Mouse (Mus musculus) thymus, postnatal 14 days (tissue): Measurements from ENCODE around the gene Cul4b.
"Not testable (repeated sequence)": the region's sequence is repeated elsewhere in the genome, so short reads cannot be mapped to it uniquely, and the experiment has no call there.

ENCODE experiments used
- DNase-seq: peaks from one replicate; pipeline ENCODE4 v3.0.0; 2021

Cul4b gene

DNA sequence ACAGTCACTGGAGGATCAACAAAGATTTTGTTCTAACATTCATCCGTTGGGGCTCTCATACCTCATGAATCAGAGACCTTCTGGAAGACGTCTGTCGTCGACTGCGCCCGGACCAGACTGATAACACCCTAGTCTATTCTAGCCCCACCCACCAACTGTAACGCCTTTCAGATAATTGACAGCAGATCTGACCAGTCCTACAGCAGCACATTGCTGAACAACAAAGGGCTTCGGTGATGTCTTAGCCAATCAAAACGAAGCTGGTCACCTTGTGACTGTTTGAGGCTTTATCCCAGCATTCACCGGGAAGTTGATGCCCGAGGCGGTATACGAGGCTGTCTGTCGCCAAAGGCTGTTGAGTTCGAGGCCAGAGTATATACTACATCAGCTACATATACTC, at the start of gene Cul4b:
TSS of gene Cul4b (minus strand) at position 119 of the 400 bp plus-strand sequence.
- DNase-seq, result no peak

GRCm38 (mm10) chrX:38600995-38601369, 25.0 kb upstream of the Cul4b start:
- peak; percentile 25 for DNase-seq

GRCm38 (mm10) chrX:38600177-38600994, 24.4 kb upstream of the Cul4b start, which contains the start of gene Mcts1:
Gene Mcts1, plus strand, starts transcription at chrX:38600578.
- peak; percentile 71 for DNase-seq

GRCm38 (mm10) chrX:38593180-38593889, 17.3 kb upstream of the Cul4b start:
- DNase-seq, result no peak

DNA sequence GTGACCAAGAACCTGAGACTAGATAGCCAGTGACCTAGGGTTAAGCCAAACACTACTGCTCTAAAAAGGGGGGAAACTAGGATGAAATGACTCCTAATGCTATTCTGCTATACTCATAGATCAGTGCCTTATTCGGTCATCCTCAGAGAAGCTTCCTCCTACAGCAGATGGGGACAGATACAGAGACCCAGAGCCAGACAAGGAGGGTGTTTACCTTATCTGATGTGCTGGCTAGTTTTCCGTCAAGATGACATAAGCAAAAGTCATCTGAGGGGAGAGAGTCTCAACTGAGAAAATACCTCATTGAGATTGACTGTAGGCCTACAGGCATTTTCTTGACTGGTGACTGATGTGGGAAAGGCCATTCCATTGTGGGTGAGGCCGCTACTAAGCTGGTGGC, 15.8 kb upstream of the Cul4b start:
- no peak for DNase-seq

DNA sequence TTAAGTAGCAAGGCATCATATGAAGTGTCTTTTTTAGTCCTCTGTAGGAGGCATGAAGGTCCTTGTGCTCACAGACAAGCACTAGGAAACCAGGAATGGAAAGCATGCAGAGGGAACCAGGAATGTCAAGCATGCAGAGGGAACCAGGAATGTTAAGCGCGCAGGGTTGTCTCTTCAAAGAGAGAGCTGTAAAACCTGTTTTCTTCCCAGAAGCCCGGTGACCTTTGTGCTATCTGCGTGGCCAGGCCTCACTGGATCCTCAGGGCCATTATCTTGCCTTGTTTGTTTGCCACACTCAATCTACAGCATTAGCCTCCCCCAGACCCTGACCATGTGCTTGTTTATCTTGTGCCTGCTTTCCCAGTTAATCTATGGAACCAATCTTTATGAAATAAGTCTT, 13.8 kb upstream of the Cul4b start:
- no peak for DNase-seq

GRCm38 (mm10) chrX:38583261-38583660, 7.3 kb upstream of the Cul4b start:
- DNase-seq, result no peak

GRCm38 (mm10) chrX:38581140-38581539, 5.1 kb upstream of the Cul4b start:
- no peak for DNase-seq

- DNase-seq, result no peak
Observed at GRCm38 (mm10) chrX:38566521-38567205, 9.3 kb downstream of the Cul4b start.

- no peak for DNase-seq
Observed at GRCm38 (mm10) chrX:38565176-38565542, 10.8 kb downstream of the Cul4b start.

DNA sequence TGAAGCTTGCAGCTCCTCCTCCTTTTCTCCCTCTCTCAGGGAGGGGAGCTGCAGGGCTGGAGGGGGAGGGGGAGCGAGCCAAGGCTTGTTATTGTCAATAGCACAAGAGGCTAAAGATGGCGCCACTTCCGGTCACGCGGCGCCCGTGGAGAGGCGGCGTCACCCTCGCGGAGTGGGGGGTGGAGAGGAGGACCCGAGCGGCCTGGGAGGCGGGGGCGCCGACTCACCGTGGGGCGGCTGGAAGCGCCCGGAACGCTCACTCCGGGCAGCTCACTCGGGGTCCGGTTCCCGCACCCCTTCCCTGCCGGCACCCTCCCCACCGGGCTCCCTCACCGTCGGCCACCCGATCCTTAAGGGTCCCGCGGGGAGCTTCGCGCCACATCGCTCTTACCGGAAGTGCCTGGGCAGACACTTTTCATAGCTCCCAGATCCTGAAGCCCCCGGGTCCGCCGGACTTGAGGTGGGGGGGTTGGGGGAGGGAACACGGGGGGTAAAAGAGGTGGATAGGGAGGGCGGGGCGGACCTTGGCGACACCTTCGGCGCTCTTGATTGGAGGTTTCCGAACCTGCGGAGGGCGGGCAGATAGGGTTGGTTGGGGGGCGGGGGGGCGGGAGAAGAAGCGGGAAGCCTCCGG, 11.3 kb downstream of the Cul4b start:
- peak; percentile 84 for DNase-seq

GRCm38 (mm10) chrX:38563941-38564541, 12.0 kb downstream of the Cul4b start:
- DNase-seq, result peak; percentile 24

- DNase-seq, result no peak
Observed at GRCm38 (mm10) chrX:38553255-38553654, 22.7 kb downstream of the Cul4b start.

DNA sequence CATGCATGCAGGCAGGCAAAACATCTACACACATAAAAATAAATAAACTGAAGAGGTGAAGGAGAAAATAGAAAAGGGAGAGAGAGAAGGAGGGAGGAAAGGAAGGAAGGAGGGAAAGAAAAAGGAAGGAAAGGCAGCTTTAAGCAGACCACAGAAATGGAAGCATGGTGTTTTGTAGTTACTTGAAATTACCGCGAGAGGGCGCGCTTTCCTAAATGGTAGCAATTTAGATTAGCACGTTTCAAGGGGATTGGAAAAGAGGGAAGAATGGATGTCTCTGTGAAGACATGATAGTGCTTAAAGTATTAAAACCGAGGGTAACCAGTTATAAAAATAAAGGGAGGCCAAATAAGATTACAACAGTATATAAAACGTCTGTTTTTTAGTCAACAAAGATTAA, 61.4 kb downstream of the Cul4b start:
- DNase-seq, result peak; percentile 20

DNA sequence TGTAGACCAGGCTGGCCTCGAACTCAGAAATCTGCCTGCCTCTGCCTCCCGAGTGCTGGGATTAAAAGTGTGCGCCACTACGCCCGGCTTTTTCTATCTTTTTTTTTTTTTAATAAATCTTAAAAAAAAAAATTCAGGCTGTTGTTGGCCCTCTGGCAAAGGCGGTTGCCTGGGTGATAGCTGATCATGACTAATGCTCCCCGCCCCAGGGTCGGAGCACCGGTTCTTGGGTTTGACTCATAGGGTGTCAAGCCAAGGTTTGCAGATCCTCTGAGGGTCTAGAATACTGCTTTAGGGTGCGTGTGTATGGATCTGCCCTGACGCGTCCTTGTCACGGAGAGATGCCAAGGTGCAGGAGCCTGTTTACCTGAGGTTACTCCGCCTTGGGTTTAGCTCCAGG, 71.2 kb downstream of the Cul4b start:
- no peak for DNase-seq

DNA sequence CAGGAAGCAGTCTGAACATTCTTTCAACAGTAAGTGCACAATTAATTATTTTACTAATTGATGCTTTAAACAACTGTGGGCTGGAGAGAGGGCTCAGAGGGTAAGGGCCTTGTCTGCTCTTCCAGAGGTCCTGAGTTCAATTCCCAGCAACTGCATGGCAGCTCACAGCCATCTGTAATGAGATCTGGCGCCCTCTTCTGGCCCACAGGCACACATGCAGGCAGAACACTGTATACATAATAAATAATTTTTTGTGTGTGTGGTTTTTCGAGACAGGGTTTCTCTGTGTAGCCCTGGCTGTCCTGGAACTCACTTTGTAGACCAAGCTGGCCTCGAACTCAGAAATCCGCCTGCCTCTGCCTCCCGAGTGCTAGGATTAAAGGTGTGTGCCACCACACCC, 73.8 kb downstream of the Cul4b start:
- DNase-seq, result not testable (repeated sequence)

GRCm38 (mm10) chrX:38485464-38485863, 90.5 kb downstream of the Cul4b start:
- not testable (repeated sequence) for DNase-seq
